Mouse (Mus musculus) limb, embryonic 11.5 days (tissue): ENCODE measurements around the gene Msl1. TPM values are rescaled to one million over a fixed set of nuclear protein-coding genes. Genes with fewer than 3 reads are reported as not detected.
A peak's percentile ranks its signal among the peaks of the same experiment; 100 is the strongest.

Experiments
- ATAC-seq: fragments of 200-750 bp; cut with Nextera tagmentation; 2 replicates; pipeline ENCODE4 v1.8.0; 2017; ENCODE audit warnings: low read depth; ENCODE audit not compliant: insufficient number of reproducible peaks, low FRiP score, low TSS enrichment
- DNase-seq: peaks from one replicate; pipeline ENCODE4 v3.0.0-alpha.2; 2015; ENCODE audit warnings: low spot score
- H3K27ac ChIP-seq: fragments of 300-500 bp; sonication (generic); replicated peaks from 2 replicates; pipeline ENCODE4 v1.5.1; 2014; ENCODE audit warnings: low read depth, mild to moderate bottlenecking, low read length
- H3K27me3 ChIP-seq: fragments of 300-500 bp; sonication (generic); 2 replicates; pipeline ENCODE4 v1.6.1; 2014; ENCODE audit warnings: mild to moderate bottlenecking, low read length, mixed read lengths; ENCODE audit not compliant: control insufficient read depth, insufficient read depth
- H3K36me3 ChIP-seq: fragments of 300-500 bp; sonication (generic); 2 replicates; pipeline ENCODE4 v1.6.1; 2014; ENCODE audit warnings: mild to moderate bottlenecking, low read length, moderate library complexity, mixed read lengths; ENCODE audit not compliant: control insufficient read depth, insufficient read depth
- H3K4me1 ChIP-seq: fragments of 300-500 bp; sonication (generic); 2 replicates; pipeline ENCODE4 v1.6.1; 2014; ENCODE audit warnings: low read length, mixed read lengths; ENCODE audit not compliant: control insufficient read depth, insufficient read depth
- H3K4me2 ChIP-seq: fragments of 300-500 bp; sonication (generic); 2 replicates; pipeline ENCODE4 v1.6.1; 2014; ENCODE audit warnings: low read depth, mild to moderate bottlenecking, moderate library complexity; ENCODE audit not compliant: severe bottlenecking
- H3K4me3 ChIP-seq: fragments of 300-500 bp; sonication (generic); 2 replicates; pipeline ENCODE4 v1.5.1; 2014; ENCODE audit warnings: low read depth, low read length
- H3K9ac ChIP-seq: fragments of 300-500 bp; sonication (generic); 2 replicates; pipeline ENCODE4 v1.6.1; 2014; ENCODE audit warnings: mild to moderate bottlenecking, low read length
- H3K9me3 ChIP-seq: fragments of 300-500 bp; sonication (generic); 2 replicates; pipeline ENCODE4 v1.6.1; 2016; ENCODE audit warnings: low read length; ENCODE audit not compliant: control insufficient read depth
- WGBS: fragments of 180-500 bp; shearing (Covaris S2); extraction: QIAGEN DNeasy Blood & Tissue Kit; methylation state at CpG from one replicate; pipeline ENCODE4 v1.1.7; 2014; 5-methylcytosine and 5-hydroxymethylcytosine counted together
- polyA plus RNA-seq: library from polyadenylated mRNA; unstranded; fragments of >200 nt; fragmentation: Nextera tagmentation; extraction: Ambion mirVana; gene quantifications from 2 replicates; pipeline ENCODE4 v1.2.1, GENCODE M21; 2014

Msl1 gene
- 24.6 and 25.6 TPM in 2 replicates for polyA plus RNA-seq

GRCm38 (mm10) chr11:98795015-98795713 is at the start of gene Msl1:
TSS of gene Msl1 (plus strand) at chr11:98795516.
- Histone ChIP-seq H3K27me3 (no peaks in the 10 kb centered on the region), H3K9me3 (no peaks in the 10 kb centered on the region), H3K4me3 (peak within 1 kb of the TSS; percentile 100), H3K36me3 (peaks cover 10% of the 10 kb centered on the region), H3K4me1 (peaks cover 10% of the 10 kb centered on the region), H3K4me2 (peak within 1 kb of the TSS; percentile 88), H3K27ac (peak within 1 kb of the TSS; percentile 100), H3K9ac (peak within 1 kb of the TSS; percentile 97)
- peak; percentile 62 for ATAC-seq
- DNase-seq: peak; percentile 91
- 1% methylated on average over 45 of the region's 89 CpGs for WGBS

DNA sequence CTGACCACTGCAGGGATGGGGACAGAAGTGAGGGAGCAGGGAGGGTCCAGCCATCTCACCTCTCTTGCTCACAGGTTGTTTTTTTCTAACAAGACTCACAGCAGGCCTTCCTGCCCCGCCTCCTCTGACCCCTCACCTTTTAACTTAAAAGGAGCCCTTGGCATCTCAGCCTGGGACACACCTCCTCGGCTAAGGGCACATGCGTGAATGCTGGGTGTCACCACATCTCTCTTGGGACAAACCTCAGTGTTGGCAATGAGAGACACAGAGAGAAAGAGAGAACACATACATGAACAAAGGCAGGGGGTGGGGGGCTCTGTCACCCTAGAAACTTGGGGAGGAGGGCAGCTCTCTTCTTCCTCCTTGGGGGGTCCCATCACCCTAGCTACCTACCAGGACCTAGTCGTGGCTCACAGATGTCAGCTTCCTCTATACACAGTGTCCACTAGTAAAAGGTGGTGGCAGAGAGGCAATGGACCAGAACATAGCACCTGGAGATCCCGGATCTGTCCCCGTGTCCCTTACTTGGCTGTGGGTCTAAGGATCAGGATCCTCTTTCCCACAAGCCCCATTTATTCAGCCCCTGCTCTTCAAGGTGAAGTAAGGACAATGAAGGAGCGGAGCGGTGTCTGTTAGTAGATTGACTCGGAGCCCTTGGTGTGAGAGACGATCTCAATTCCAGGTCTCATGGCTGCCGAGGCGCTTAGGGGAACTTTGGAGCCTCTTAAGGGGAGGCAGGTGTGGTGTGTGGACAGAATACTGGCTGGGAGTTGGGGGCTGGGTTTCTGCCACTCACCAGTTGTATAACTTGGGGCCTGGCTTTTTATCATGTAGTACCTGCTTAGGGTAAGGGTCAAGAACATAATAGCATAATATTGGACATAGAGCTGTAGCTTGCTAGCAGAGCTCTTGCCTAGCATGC is 49.1 kb upstream of the Msl1 start:
- Histone ChIP-seq H3K27ac (no peak overlapping the region), H3K36me3 (no peaks in the 10 kb centered on the region), H3K4me1 (peaks cover 72% of the 10 kb centered on the region), H3K4me3 (no peak overlapping the region), H3K4me2 (no peak overlapping the region), H3K27me3 (no peaks in the 10 kb centered on the region), H3K9me3 (no peaks in the 10 kb centered on the region), H3K9ac (no peak overlapping the region)
- DNase-seq (no peak), ATAC-seq (no peak)
- 41% methylated on average over 12 of the region's 12 CpGs for WGBS

DNA sequence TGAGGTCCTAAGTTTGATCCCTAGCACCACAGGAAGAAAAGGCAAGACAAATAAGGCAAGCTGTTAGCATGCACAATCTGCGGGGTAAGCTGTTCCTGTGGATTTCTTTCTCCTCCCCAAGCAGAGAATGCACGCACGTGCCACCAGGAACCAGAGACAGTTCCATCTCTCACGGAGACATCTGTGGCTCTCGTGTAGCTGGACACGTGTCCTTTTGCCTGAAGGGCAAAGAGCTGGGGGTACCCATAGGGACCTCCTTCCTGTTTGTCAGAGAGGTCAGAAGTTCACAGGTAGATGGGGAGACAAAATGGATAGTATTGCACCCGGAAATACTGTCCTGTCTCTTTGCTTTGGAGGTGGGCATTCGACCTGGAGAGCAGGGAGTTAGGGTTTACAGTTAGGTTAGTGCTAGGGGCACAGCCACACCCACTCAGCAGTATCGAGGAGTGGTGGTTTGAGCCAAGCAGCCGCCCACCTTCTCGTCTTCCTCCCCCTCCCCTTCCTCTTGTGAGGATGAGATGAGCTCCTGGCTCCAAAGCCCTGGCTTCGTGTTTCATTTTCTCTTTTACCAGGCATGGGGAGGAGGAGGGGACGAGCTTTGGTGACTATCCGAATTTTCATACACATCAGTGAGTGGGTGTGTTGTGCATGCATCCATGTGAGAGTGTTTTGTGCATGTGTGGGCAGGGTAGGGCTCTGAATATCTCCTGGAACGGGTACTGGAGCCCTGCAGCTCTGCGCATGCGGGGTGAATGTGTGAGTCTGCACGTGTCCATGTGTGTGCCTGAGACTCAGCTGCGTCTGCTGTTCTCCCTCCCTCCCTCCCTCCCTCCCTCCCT is 48.2 kb upstream of the Msl1 start:
- peak; percentile 80 for DNase-seq
- Histone ChIP-seq H3K36me3 (no peaks in the 10 kb centered on the region), H3K4me1 (peaks cover 72% of the 10 kb centered on the region), H3K4me2 (peak overlapping the region; percentile 30), H3K27ac (no peak overlapping the region), H3K9ac (no peak overlapping the region), H3K27me3 (no peaks in the 10 kb centered on the region), H3K9me3 (no peaks in the 10 kb centered on the region), H3K4me3 (peak overlapping the region; percentile 3; the same call in 1 of the 2 replicates)
- 6% methylated on average over 19 of the region's 19 CpGs for WGBS
- ATAC-seq: no peak; the same call in 1 of the 2 replicates

GRCm38 (mm10) chr11:98747804-98748505 is 47.4 kb upstream of the Msl1 start:
- Histone ChIP-seq H3K27ac (no peak overlapping the region), H3K27me3 (no peaks in the 10 kb centered on the region), H3K36me3 (no peaks in the 10 kb centered on the region), H3K9ac (no peak overlapping the region), H3K4me1 (peaks cover 68% of the 10 kb centered on the region), H3K9me3 (no peaks in the 10 kb centered on the region), H3K4me2 (no peak overlapping the region), H3K4me3 (no peak overlapping the region)
- no peak for DNase-seq
- WGBS: 25% methylated on average over 6 of the region's 6 CpGs
- ATAC-seq: no peak

DNA sequence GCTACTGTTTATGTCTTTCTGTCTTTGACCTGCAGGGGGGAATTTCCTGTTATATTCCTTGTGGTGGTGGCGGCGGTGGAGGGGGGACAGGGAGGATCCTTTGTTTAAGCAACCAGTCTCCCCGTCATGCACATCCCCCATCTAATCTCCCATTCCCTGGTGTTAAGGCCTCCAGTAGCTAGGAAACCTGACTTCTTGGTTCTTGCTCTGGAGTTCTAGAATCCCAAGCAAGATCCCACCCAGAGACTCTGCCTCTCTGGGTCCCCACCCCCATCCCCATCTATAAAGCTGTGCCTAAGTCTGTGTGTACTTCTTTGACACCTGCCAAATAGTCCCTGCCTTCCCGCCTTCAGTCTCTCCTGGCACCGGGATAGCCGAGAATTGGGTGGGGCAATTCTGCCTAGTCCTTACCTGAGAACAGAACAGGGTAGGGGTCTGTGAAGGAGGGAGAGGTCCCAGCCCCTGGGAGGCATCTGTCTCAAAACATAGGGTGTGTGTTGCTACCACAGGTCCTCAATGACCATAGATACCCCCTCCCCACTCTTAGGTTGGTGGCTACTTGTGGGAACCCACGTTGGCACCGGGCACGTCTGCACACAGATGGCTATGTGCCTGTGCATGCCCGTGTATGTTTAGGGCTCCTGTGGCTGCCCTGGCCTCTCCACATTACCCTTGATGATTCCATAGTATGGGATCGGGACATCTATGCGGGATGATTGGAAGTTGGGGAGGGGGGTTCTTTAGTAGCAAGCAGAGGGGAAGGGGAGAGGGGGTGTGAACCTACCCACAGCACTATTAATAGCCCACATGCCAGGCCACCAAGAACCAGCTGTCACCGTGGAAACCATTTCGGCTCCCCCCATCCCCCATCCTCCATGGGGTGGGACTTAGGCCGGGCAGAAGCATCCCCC is 46.6 kb upstream of the Msl1 start:
- no peak overlapping the region for H3K27ac ChIP-seq
- H3K27me3 ChIP-seq: no peaks in the 10 kb centered on the region
- H3K4me2 ChIP-seq: no peak overlapping the region; the same call in 1 of the 2 replicates
- peaks cover 60% of the 10 kb centered on the region for H3K4me1 ChIP-seq
- no peak overlapping the region for H3K4me3 ChIP-seq
- WGBS: 32% methylated on average over 15 of the region's 15 CpGs
- DNase-seq: no peak
- no peak for ATAC-seq
- H3K9ac ChIP-seq: no peak overlapping the region
- H3K36me3 ChIP-seq: peaks cover 2% of the 10 kb centered on the region; the same call in 1 of the 2 replicates
- H3K9me3 ChIP-seq: no peaks in the 10 kb centered on the region

- H3K36me3 ChIP-seq: peaks cover 2% of the 10 kb centered on the region; the same call in 1 of the 2 replicates
- no peak overlapping the region for H3K4me3 ChIP-seq
- WGBS: 52% methylated on average over 5 of the region's 5 CpGs
- no peak overlapping the region for H3K27ac ChIP-seq
- DNase-seq: no peak
- no peak for ATAC-seq
- no peaks in the 10 kb centered on the region for H3K27me3 ChIP-seq
- H3K4me2 ChIP-seq: no peak overlapping the region
- peaks cover 59% of the 10 kb centered on the region for H3K4me1 ChIP-seq
- H3K9ac ChIP-seq: no peak overlapping the region
- H3K9me3 ChIP-seq: no peaks in the 10 kb centered on the region
These were observed 45.6 kb upstream of the Msl1 start for GRCm38 (mm10) chr11:98749716-98750115.
